Mouse (Mus musculus) kidney, embryonic 16.5 days (tissue): ENCODE results near the gene Ost4. TPM values are rescaled to one million over a fixed set of nuclear protein-coding genes. Genes with fewer than 3 reads are reported as not detected.
A peak's percentile ranks its signal among the peaks of the same experiment; 100 is the strongest.

ENCODE experiments used
- ATAC-seq: fragments of 200-750 bp; cut with Nextera tagmentation; 2 replicates; pipeline ENCODE4 v1.8.0; 2017; ENCODE audit warnings: moderate TSS enrichment; ENCODE audit not compliant: low FRiP score, low TSS enrichment
- H3K27ac ChIP-seq: fragments of 300-500 bp; sonication (generic); 2 replicates; pipeline ENCODE4 v1.5.1; 2014; ENCODE audit warnings: low read length
- H3K27me3 ChIP-seq: fragments of 300-500 bp; sonication (generic); 2 replicates; pipeline ENCODE4 v1.6.1; 2014; ENCODE audit warnings: low read length, control low read depth, mixed read lengths; ENCODE audit not compliant: insufficient read depth
- H3K36me3 ChIP-seq: fragments of 300-500 bp; sonication (generic); 2 replicates; pipeline ENCODE4 v1.6.1; 2014; ENCODE audit warnings: low read length, control low read depth, mixed read lengths; ENCODE audit not compliant: insufficient read depth
- H3K4me1 ChIP-seq: fragments of 300-500 bp; sonication (generic); 2 replicates; pipeline ENCODE4 v1.6.1; 2014; ENCODE audit warnings: low read length, control low read depth, mixed read lengths; ENCODE audit not compliant: insufficient read depth
- H3K4me2 ChIP-seq: fragments of 300-500 bp; sonication (generic); replicated peaks from 2 replicates; pipeline ENCODE4 v1.6.1; 2014; ENCODE audit warnings: low read depth, low read length
- H3K4me3 ChIP-seq: fragments of 300-500 bp; sonication (generic); 2 replicates; pipeline ENCODE4 v1.5.1; 2014; ENCODE audit warnings: mild to moderate bottlenecking, low read length
- H3K9ac ChIP-seq: fragments of 300-500 bp; sonication (generic); replicated peaks from 2 replicates; pipeline ENCODE4 v1.6.1; 2014; ENCODE audit warnings: low read length
- H3K9me3 ChIP-seq: fragments of 300-500 bp; sonication (generic); 2 replicates; pipeline ENCODE4 v1.6.1; 2016; ENCODE audit warnings: low read length, control low read depth
- WGBS: fragments of 180-500 bp; shearing (Covaris S2); extraction: QIAGEN DNeasy Blood & Tissue Kit; methylation state at CpG from one replicate; pipeline ENCODE4 v1.1.7; 2014; 5-methylcytosine and 5-hydroxymethylcytosine counted together
- polyA plus RNA-seq: library from polyadenylated mRNA; unstranded; fragments of >200 nt; fragmentation: Nextera tagmentation; extraction: Ambion mirVana; gene quantifications from 2 replicates; pipeline ENCODE4 v1.2.1, GENCODE M21; 2015

Gene Ost4
- 457 and 467 TPM in 2 replicates for polyA plus RNA-seq

DNA sequence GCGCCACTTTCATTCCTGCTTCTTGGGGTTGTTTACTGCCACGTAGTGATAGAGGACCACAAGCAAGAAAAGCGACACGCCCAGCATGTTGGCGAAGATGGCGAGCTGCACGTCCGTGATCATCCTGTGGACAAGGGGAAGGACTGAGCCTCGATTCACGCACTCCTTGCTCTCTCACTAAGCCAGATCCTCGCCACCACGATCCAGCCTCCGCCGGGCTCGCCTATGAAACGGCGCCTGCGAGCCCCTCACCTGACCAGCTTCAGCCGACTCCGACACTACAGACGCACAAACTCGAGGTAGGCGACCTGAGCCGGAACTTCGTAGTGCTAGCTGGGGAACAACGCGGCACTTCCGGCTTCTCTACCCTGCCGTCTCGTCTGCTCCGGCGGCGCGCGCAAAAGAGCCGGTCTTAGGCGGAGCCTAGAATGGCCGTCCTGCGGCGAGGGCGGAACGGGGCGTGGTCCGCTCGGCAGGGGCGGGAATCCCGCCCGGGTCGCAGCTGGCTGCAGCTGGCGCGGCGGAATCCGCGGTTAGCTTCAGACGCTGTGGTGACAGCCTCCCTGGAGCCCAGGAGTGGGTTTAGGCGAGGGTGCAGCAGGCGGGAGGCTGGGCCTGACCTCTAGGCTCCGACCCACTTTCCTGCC is at the start of gene Ost4:
Gene Ost4, minus strand, starts transcription at position 376 of the 647 bp plus-strand sequence.
- H3K4me3 ChIP-seq = peak within 1 kb of the TSS; percentile 84
- peak within 1 kb of the TSS; percentile 98 for H3K27ac ChIP-seq
- peaks cover 61% of the 10 kb centered on the region for H3K4me1 ChIP-seq
- H3K36me3 ChIP-seq = peaks cover 26% of the 10 kb centered on the region
- peak within 1 kb of the TSS; percentile 97 for H3K4me2 ChIP-seq
- H3K27me3 ChIP-seq = no peaks in the 10 kb centered on the region
- no peaks in the 10 kb centered on the region for H3K9me3 ChIP-seq
- peak; percentile 90 for ATAC-seq
- H3K9ac ChIP-seq = peak within 1 kb of the TSS; percentile 85
- under 1% methylated on average over 58 of the region's 58 CpGs for WGBS

DNA sequence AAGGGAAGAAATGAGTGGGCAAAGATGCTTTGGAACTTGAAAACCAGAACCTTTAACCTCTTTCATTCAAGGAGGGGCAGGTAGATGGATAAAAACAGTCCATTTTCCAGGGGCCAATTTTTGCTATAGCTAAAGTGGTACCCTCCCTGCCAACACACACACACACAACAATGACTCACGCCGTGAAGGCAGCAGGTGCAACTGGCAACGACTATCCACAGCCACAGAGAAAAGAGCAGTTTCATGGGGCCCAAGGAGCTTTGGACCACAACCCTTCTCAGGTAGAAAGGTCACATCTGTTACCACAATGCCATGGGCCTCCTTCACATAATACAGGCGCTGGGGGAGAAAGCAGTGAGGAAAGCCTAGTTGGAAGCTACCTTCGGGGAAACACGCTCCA is 48.2 kb upstream of the Ost4 start:
- 90% methylated on average over 6 of the region's 6 CpGs for WGBS
- Histone ChIP-seq H3K27ac (no peak overlapping the region), H3K36me3 (peaks cover 58% of the 10 kb centered on the region), H3K9ac (no peak overlapping the region), H3K27me3 (no peaks in the 10 kb centered on the region), H3K4me1 (peaks cover 28% of the 10 kb centered on the region), H3K4me2 (no peak overlapping the region), H3K9me3 (no peaks in the 10 kb centered on the region), H3K4me3 (no peak overlapping the region)
- ATAC-seq = no peak

DNA sequence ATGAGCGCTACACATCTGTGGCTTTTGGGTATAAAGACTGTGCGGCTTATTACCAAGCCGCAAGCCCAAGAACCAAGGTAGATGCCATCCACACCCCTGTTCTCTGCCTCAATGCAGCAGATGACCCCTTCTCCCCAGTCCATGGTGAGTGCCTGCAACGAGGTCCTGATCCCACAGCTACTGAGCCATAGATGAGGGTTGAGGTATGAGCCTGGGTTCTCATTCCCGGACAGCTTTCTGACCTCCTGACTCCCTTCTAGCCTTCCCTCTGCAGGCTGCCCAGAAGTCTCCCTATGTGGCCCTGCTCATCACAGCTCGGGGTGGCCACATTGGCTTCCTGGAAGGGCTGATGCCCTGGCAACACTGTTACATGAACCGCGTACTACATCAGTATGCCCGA is 47.0 kb upstream of the Ost4 start:
- peaks cover 32% of the 10 kb centered on the region for H3K4me1 ChIP-seq
- no peak overlapping the region for H3K27ac ChIP-seq
- H3K4me2 ChIP-seq = no peak overlapping the region
- H3K9me3 ChIP-seq = no peaks in the 10 kb centered on the region
- peaks cover 58% of the 10 kb centered on the region for H3K36me3 ChIP-seq
- H3K4me3 ChIP-seq = no peak overlapping the region
- no peak overlapping the region for H3K9ac ChIP-seq
- H3K27me3 ChIP-seq = no peaks in the 10 kb centered on the region
- ATAC-seq = no peak
- 93% methylated on average over 9 of the region's 9 CpGs for WGBS

DNA sequence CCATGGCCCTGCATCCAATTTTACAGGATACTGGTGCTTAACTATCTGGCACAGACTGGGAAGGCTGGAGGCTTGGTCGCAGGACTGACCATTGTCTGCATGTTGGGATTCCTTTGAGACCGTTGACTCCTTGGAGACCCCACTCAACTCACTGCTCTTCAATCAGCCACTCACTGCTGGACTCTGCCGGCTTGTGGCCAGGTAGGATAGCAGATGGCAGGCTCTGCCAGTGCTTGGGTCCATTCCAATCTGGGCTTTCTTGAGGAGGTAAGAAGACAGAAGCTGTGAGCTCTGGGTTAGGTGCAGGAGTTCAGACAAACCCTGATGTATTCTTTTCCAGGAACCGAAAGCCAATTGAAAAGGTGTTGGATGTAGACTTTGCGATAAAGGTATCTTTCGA is 46.5 kb upstream of the Ost4 start:
- H3K36me3 ChIP-seq = peaks cover 58% of the 10 kb centered on the region
- no peaks in the 10 kb centered on the region for H3K9me3 ChIP-seq
- WGBS = 97% methylated on average over 6 of the region's 6 CpGs
- no peak overlapping the region for H3K4me3 ChIP-seq
- H3K9ac ChIP-seq = no peak overlapping the region
- no peak overlapping the region for H3K4me2 ChIP-seq
- H3K27ac ChIP-seq = no peak overlapping the region
- H3K4me1 ChIP-seq = peaks cover 34% of the 10 kb centered on the region
- ATAC-seq = no peak
- H3K27me3 ChIP-seq = no peaks in the 10 kb centered on the region

DNA sequence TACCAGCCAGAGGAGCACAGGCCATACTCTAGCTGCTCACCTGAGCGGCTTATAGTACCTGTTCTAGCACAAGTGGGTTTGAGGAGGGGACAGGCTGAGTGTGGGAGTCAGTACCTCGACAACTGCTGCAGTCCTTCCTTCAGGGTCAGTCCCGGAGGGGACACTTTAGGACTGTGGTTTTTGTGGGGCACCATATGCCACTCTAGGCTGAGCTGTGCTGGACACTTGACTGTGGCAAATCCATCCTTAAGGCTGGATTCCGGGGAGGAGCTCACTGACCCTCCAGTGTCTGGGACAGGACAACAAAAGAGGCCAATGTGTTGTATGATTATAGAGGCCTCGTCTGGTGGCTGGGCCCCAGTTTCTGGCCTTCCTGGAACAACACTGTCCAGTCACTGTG is 45.0 kb upstream of the Ost4 start:
- Histone ChIP-seq H3K9ac (no peak overlapping the region), H3K4me3 (no peak overlapping the region), H3K36me3 (peaks cover 46% of the 10 kb centered on the region), H3K27ac (no peak overlapping the region), H3K27me3 (no peaks in the 10 kb centered on the region), H3K9me3 (no peaks in the 10 kb centered on the region), H3K4me2 (no peak overlapping the region), H3K4me1 (peaks cover 24% of the 10 kb centered on the region)
- 88% methylated on average over 5 of the region's 5 CpGs for WGBS
- no peak for ATAC-seq

DNA sequence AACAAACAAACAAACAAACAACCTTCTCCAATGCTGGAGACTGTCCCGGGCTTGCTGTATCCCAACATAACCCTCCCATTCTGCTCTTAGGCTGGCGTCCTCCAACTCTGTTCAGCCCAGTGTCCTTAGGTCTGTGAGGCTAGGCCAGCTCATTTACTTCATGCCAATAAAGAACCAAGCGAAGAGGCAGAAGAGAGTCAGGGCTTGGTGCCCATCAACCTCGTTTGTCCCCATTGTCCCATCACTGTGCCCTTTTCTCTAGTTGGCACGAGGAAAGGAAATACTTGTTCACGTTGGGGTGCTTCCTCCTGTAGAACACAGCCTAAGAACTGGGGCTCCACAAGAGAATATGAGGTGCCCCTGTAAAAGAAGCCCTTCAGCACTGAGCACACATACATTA is 44.1 kb upstream of the Ost4 start:
- Histone ChIP-seq H3K4me1 (peaks cover 21% of the 10 kb centered on the region), H3K4me2 (no peak overlapping the region), H3K9ac (no peak overlapping the region), H3K9me3 (no peaks in the 10 kb centered on the region), H3K27me3 (no peaks in the 10 kb centered on the region), H3K27ac (no peak overlapping the region), H3K4me3 (no peak overlapping the region), H3K36me3 (peaks cover 43% of the 10 kb centered on the region)
- ATAC-seq = no peak
- 80% methylated on average over 6 of the region's 6 CpGs for WGBS

DNA sequence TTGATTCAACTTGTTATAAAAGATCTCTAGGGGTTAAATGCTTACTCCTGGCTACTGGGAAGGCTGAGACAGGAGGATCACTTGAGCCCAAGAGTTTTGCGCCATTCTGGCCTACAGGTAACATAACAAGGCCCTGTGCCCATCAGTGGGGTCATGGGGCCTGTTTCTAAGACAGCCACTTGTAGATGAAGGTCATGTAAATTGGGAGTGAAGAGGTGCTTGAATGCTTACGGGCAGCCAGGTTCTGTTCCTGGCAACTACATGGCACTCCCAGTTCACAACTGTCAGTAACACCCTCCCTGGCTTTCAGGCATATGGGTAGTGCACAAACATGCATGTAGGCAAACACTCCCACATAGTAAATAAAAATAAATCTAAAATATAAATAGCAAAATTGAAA is 43.3 kb upstream of the Ost4 start:
- H3K27me3 ChIP-seq = no peaks in the 10 kb centered on the region
- peaks cover 21% of the 10 kb centered on the region for H3K4me1 ChIP-seq
- no peak overlapping the region for H3K9ac ChIP-seq
- H3K27ac ChIP-seq = no peak overlapping the region
- H3K4me2 ChIP-seq = peak overlapping the region; percentile 92; the same call in 1 of the 2 replicates
- no peaks in the 10 kb centered on the region for H3K9me3 ChIP-seq
- peaks cover 41% of the 10 kb centered on the region for H3K36me3 ChIP-seq
- WGBS = 92% methylated on average over 2 of the region's 2 CpGs
- ATAC-seq = no peak
- H3K4me3 ChIP-seq = no peak overlapping the region

DNA sequence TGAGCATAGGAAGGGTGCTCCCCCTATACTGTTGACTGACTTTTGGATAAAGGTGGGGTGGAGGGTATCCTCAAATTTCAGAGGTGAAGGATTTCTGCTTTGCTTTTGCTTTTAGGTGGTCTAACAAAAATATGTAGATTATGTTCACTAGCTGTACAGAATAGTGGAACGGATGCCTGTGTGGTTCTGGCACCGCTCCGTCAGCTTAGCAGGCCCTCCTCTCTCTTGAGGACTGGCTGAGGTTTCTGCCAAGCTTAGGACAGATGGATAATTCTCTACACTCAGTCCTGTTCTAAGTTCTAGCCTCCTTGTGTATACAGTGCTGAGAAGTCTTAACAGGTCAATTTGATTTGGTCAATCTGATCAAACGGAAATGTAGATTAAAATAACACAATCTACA is 42.9 kb upstream of the Ost4 start:
- H3K27me3 ChIP-seq = no peaks in the 10 kb centered on the region
- peak overlapping the region; percentile 70 for H3K4me3 ChIP-seq
- peak overlapping the region; percentile 88 for H3K27ac ChIP-seq
- peaks cover 22% of the 10 kb centered on the region for H3K4me1 ChIP-seq
- peak overlapping the region; percentile 92 for H3K4me2 ChIP-seq
- ATAC-seq = no peak
- peaks cover 36% of the 10 kb centered on the region for H3K36me3 ChIP-seq
- H3K9me3 ChIP-seq = no peaks in the 10 kb centered on the region
- 63% methylated on average over 4 of the region's 4 CpGs for WGBS
- H3K9ac ChIP-seq = peak overlapping the region; percentile 77

DNA sequence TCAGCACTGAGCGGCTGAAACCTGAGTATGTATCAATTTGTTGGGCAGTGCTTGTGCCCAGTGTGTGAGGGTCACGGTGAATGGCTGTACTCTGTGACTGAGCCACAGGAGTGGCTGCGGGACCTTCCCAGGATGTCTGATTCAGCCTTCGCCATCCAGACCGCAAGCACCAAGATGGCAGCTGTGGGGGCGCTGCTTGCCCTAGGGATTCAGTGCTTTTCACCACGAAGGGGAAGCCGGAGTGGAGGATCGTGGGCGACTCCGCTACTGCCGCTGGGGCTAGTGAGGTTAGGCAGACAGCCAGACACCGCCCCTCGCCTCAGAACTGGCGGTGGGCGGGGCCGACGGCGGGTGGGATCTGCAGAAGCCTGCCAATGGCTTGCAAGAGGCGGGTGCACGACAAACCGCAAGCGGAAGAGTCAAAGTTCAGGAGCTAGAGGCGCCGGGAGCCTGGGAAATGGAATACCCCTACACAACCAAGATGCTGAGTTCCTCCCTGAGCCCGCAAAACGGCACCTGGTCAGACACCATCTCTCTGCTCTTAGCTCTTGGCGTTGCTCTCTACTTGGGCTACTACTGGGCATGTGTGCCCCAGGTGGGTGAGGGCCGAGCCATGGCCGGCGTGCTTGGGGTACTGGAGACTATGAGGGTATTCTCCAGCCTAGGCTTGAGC is 42.2 kb upstream of the Ost4 start:
- Histone ChIP-seq H3K36me3 (peaks cover 30% of the 10 kb centered on the region), H3K4me2 (peak overlapping the region; percentile 92), H3K9ac (peak overlapping the region; percentile 77), H3K9me3 (no peaks in the 10 kb centered on the region), H3K27ac (peak overlapping the region; percentile 88), H3K4me3 (peak overlapping the region; percentile 70), H3K4me1 (peaks cover 28% of the 10 kb centered on the region), H3K27me3 (no peaks in the 10 kb centered on the region)
- WGBS = under 1% methylated on average over 31 of the region's 31 CpGs
- peak; percentile 91 for ATAC-seq

DNA sequence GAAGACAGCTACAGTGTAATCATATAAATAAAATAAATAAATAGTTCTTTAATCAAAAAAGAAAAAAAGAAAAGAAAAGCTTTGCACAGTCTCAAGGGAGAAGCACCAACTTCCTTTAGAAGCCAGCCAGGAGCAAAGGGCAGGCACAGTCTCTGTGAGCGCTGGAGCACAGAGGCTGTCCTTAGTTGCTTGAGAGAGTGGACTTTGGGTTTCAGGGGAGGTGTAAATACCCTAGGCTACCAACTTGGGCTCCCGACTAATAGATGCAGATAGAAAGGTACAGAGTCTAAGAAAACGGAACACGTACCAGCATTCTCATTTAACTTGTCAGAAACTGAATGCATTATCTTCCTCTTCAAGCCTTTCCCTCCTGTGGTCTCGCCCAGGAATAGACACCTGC is 41.0 kb upstream of the Ost4 start:
- Histone ChIP-seq H3K9me3 (no peaks in the 10 kb centered on the region), H3K27ac (peak overlapping the region; percentile 88), H3K27me3 (no peaks in the 10 kb centered on the region), H3K36me3 (peaks cover 18% of the 10 kb centered on the region), H3K9ac (0 out of 2 replicates have a peak overlapping the region, but pooled peaks have one; percentile 76), H3K4me3 (no peak overlapping the region), H3K4me2 (0 out of 2 replicates have a peak overlapping the region, but pooled peaks have one; percentile 92), H3K4me1 (peaks cover 28% of the 10 kb centered on the region)
- no peak for ATAC-seq
- WGBS = 68% methylated on average over 5 of the region's 5 CpGs
